Mouse (Mus musculus): ENCODE results near the gene Fgfr2.

GRCm38 (mm10) chr7:130374311-130374710 is 2748.8 kb downstream of the Fgfr2 start:
- TF ChIP-seq POLR2A (IDR thresholded peaks at IDR 0.05; ENCODE audit: borderline replicate concordance, extremely low read depth, insufficient read depth, insufficient read length, poor library complexity, severe bottlenecking), result no peak
- TF ChIP-seq CTCF (IDR thresholded peaks at IDR 0.05; ENCODE audit: borderline replicate concordance, extremely low read depth, insufficient read depth, insufficient read length), result no peak

All from brain, embryonic 14.5 days (tissue).